Mouse (Mus musculus): ENCODE measurements around the gene Srrm1. TPM values are rescaled to one million over a fixed set of nuclear protein-coding genes. Genes with fewer than 3 reads are reported as not detected.

Srrm1 gene
- 300 and 316 TPM in 2 replicates for polyA plus RNA-seq (2015; fragmentation: Nextera tagmentation; extraction: Ambion mirVana)

DNA sequence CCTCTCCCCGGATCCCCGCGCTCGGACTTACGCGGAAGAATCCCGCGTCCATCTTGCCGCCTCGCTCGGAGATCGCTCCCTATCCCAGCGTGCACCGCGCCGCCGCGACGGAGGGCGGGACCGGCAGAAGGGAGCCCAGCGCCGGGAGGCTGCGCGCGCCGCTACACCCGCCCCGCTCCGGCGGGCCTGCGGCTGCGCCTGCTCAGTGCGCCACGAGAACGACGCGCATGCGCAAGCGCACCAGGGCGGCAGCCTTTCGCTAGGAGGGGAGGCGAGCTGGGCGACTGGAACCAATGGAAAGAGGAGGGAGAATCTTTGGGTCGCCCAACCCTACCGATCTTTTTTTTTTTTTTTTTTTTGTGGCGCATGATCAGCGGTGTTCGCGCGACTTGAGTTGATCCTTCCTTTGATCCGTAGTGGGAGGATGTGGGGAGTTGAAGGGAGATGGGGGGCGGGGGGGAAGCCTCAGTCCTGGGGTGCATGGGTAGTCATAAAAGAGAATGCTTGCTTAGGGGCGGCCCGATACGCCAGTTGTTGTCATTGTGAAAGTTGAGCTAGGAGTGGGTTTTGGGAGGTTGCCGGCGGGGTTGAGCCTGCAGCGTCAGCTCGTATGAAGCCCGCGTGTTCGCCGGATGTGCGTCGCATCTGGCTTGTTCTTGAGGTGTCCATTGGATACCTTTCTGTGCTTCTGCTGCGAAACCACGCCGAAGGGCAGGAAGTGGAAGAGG, at the start of gene Srrm1:
Srrm1 (minus strand) TSS at position 256 of the 728 bp plus-strand sequence.
- H3K36me3 ChIP-seq, result peaks cover 22% of the 10 kb centered on the region
- peak; percentile 94 for ATAC-seq (ENCODE audit: insufficient number of reproducible peaks, insufficient read depth, low FRiP score, low TSS enrichment, low read depth)
- no peaks in the 10 kb centered on the region for H3K9me3 ChIP-seq
- H3K4me3 ChIP-seq, result peak within 1 kb of the TSS; percentile 98
- no peaks in the 10 kb centered on the region for H3K27me3 ChIP-seq
- H3K4me1 ChIP-seq, result peaks cover 20% of the 10 kb centered on the region
- peak within 1 kb of the TSS; percentile 81 for H3K4me2 ChIP-seq
- H3K9ac ChIP-seq, result peak within 1 kb of the TSS; percentile 99
- H3K27ac ChIP-seq, result peak within 1 kb of the TSS; percentile 98
- under 1% methylated on average over 69 of the region's 69 CpGs for WGBS

DNA sequence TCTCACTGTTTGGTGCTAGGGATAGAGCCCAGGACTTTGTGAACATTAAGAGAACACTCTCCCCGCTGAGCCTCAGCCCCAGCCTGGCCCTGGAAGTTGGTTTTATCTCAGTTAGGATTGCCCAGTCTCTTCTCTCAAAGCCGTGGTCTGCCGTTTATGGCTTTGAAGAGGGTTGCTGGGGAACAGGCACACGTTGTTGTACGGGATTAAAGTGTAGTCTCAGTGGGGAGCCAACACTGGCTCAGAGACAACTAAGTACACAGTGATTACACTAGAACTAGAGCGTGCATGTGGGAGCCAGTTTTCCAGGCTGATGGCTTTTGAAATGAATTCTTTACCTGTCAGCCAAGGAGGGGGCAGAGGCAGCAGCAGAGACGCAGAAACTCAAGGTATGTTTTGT, 48.8 kb upstream of the Srrm1 start:
- H3K4me1 ChIP-seq, result peaks cover 13% of the 10 kb centered on the region
- H3K4me3 ChIP-seq, result no peak overlapping the region
- no peak overlapping the region for H3K27ac ChIP-seq
- ATAC-seq (ENCODE audit: insufficient number of reproducible peaks, insufficient read depth, low FRiP score, low TSS enrichment, low read depth), result no peak
- WGBS, result 35% methylated on average over 7 of the region's 7 CpGs
- no peak overlapping the region for H3K4me2 ChIP-seq
- no peak overlapping the region for H3K9ac ChIP-seq
- H3K9me3 ChIP-seq, result no peaks in the 10 kb centered on the region
- H3K27me3 ChIP-seq, result peaks cover 29% of the 10 kb centered on the region
- H3K36me3 ChIP-seq, result no peaks in the 10 kb centered on the region

DNA sequence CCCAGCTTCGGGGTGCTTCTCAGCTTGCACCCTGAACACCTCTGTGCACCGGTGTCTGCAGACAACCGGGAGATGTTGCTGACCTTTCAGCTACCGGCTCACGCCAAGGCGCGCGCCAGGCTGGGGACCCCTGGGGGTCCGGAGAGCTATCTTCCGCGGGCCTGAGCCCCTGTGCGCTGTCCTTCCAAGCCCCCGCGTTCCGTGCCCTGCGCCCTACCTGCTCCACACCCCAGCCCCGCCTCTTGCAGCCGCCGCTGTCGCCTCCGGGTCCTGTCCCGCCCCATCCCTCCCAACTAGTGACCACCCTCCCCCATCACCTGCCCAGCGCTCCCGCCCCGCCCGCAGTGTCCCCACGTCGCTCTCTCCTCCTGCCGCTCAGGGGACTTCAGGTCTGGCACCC, 44.9 kb upstream of the Srrm1 start, which contains the start of gene Ncmap:
Ncmap (minus strand) TSS at position 237 of the 400 bp plus-strand sequence.
- Histone ChIP-seq H3K9ac (peak within 1 kb of the TSS; percentile 69), H3K4me1 (peaks cover 15% of the 10 kb centered on the region), H3K27ac (no peak within 1 kb of the TSS), H3K27me3 (peaks cover 40% of the 10 kb centered on the region), H3K9me3 (no peaks in the 10 kb centered on the region), H3K4me3 (peak within 1 kb of the TSS; percentile 48), H3K4me2 (peak within 1 kb of the TSS; percentile 85), H3K36me3 (no peaks in the 10 kb centered on the region)
- no peak for ATAC-seq (ENCODE audit: insufficient number of reproducible peaks, insufficient read depth, low FRiP score, low TSS enrichment, low read depth)
- under 1% methylated on average over 29 of the region's 29 CpGs for WGBS

DNA sequence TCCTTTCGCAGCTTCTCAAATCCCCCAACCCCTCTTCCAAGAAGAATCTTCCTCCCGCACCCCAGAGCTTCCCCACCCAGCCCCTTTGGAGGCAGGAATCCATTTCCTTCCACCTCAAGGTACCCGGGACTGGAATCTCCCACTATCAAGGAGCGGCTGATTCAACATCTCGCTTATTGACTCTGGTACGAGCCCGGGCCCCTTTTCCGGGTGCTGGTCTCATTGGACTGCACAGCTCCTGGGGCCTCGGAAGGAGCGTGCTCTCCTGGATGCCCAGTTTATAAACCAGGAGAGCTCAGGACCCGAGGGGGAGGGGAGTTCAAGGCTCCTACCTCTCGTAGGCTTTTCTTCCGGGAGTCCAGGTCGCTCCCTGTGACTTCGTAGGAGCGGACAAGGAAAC, 44.4 kb upstream of the Srrm1 start:
- H3K27me3 ChIP-seq, result peaks cover 40% of the 10 kb centered on the region
- 4% methylated on average over 16 of the region's 16 CpGs for WGBS

DNA sequence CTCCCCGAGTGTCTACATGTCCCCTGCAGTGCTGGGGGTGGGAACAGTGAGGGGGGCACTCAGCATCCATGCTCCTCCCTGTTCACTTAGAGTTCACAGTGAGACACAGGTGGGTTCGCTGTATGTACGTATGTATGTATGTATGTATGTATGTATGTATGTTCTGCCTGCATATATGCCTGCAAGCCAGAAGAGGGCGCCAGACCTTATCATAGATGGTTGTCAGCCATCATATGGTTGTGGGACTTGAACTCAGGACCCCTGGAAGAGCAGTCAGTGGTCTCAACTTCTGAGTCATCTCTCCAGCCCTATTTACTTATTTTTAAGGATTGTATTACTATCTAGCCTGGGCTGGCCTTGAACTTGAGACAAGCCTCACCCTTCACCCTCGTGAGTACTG, 43.2 kb upstream of the Srrm1 start:
- WGBS, result 88% methylated on average over 5 of the region's 5 CpGs
- H3K9ac ChIP-seq, result no peak overlapping the region

More for the DNA sequence above, 44.4 kb upstream of the Srrm1 start:
- Histone ChIP-seq H3K4me1 (peaks cover 15% of the 10 kb centered on the region), H3K27ac (no peak overlapping the region), H3K36me3 (no peaks in the 10 kb centered on the region), H3K4me3 (peak overlapping the region; percentile 48), H3K9ac (peak overlapping the region; percentile 69), H3K4me2 (peak overlapping the region; percentile 85), H3K9me3 (no peaks in the 10 kb centered on the region)
- ATAC-seq (ENCODE audit: insufficient number of reproducible peaks, insufficient read depth, low FRiP score, low TSS enrichment, low read depth), result no peak

DNA sequence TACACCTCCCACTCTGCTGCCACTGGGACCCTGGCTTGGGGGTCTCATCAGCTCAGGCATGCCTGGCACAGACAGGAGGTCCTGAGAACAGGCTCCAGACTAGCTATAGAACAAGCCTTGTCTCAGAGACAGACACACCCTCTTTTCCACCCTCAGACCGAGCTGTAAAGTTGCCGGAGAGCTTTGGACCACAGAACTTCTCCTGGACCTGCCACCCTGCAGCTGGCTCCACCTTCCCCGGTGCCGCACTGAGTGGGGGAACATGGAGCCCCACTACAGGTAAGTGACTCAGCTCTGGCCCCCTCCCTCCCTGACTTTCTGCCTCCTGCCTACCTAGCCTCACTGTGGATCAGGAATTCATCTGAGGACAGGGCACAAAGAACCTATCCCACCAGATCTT, 42.3 kb upstream of the Srrm1 start:
- Histone ChIP-seq H3K27ac (no peak overlapping the region), H3K9me3 (no peaks in the 10 kb centered on the region), H3K4me1 (peaks cover 15% of the 10 kb centered on the region), H3K4me2 (no peak overlapping the region), H3K9ac (no peak overlapping the region), H3K27me3 (peaks cover 40% of the 10 kb centered on the region), H3K4me3 (no peak overlapping the region), H3K36me3 (no peaks in the 10 kb centered on the region)
- ATAC-seq (ENCODE audit: insufficient number of reproducible peaks, insufficient read depth, low FRiP score, low TSS enrichment, low read depth), result no peak
- WGBS, result 79% methylated on average over 4 of the region's 4 CpGs

More for the DNA sequence above, 43.2 kb upstream of the Srrm1 start:
- H3K27ac ChIP-seq, result no peak overlapping the region
- peaks cover 40% of the 10 kb centered on the region for H3K27me3 ChIP-seq
- ATAC-seq (ENCODE audit: insufficient number of reproducible peaks, insufficient read depth, low FRiP score, low TSS enrichment, low read depth), result no peak
- H3K4me3 ChIP-seq, result no peak overlapping the region
- no peaks in the 10 kb centered on the region for H3K36me3 ChIP-seq
- H3K9me3 ChIP-seq, result no peaks in the 10 kb centered on the region
- peaks cover 15% of the 10 kb centered on the region for H3K4me1 ChIP-seq
- no peak overlapping the region for H3K4me2 ChIP-seq

DNA sequence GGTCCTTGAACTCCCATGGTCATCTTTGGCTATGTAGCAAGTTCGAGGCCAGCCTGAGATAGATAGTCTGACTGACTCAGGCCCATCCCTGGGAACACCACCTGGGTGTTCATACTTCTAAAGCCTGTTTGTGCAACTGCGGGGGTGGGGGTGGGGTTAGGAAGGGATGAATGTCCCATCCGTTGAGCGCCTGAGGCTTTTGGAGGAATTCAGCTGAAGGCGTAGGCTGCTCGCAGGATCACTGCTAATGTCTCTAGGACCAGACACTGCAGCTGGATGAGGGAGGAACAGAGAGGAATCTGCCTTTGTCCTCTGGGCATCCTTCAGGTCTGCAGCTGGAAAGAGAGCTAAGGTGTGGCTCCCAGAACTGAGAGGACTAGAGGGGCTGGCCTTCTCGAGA, 41.5 kb upstream of the Srrm1 start:
- Histone ChIP-seq H3K27me3 (peaks cover 38% of the 10 kb centered on the region), H3K4me2 (no peak overlapping the region), H3K4me3 (no peak overlapping the region), H3K27ac (no peak overlapping the region), H3K9me3 (no peaks in the 10 kb centered on the region), H3K36me3 (no peaks in the 10 kb centered on the region), H3K9ac (no peak overlapping the region), H3K4me1 (peaks cover 15% of the 10 kb centered on the region)
- ATAC-seq (ENCODE audit: insufficient number of reproducible peaks, insufficient read depth, low FRiP score, low TSS enrichment, low read depth), result no peak
- WGBS, result 75% methylated on average over 7 of the region's 7 CpGs

DNA sequence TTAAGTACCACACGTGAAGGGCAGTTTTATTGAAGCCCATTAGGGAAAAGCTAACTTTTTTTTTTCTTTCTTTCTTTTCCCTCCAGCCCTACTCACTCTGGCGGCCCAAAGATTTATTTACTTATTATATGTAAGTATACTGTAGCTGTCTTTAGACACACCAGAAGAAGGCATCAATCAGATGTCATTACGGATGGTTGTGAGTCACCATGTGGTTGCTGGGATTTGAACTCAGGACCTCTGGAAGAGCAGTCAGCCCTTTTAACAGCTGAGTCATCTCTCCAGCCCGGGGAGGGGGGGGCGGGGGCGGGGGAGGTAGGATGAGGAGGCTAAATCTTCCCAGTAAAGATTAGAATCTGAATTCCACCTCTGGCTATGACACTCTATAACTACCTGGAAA, 40.3 kb upstream of the Srrm1 start:
- Histone ChIP-seq H3K9me3 (no peaks in the 10 kb centered on the region), H3K36me3 (no peaks in the 10 kb centered on the region), H3K9ac (no peak overlapping the region), H3K4me1 (peaks cover 14% of the 10 kb centered on the region), H3K27me3 (peaks cover 25% of the 10 kb centered on the region), H3K27ac (no peak overlapping the region), H3K4me2 (no peak overlapping the region), H3K4me3 (no peak overlapping the region)
- WGBS, result 72% methylated on average over 6 of the region's 6 CpGs
- no peak for ATAC-seq (ENCODE audit: insufficient number of reproducible peaks, insufficient read depth, low FRiP score, low TSS enrichment, low read depth)

DNA sequence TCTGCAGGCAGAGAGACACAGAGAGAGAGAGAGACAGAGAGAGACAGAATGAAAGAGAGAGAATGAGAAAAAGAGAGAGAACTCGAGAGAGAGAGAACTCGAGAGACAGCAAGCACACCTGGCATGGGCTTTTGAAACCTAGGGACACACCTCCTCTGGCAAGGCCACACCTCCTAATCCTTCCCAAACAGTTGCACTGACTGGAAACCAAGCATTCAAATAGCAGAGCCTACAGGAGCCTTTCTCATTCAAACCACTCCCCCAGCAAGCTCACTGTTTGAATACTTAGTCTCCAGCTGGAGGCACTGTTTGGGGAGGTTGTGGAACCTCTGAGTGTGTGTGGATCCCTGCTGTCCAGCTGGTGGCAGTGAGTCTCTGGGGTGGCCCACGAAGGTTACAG, 39.7 kb upstream of the Srrm1 start:
- Histone ChIP-seq H3K9me3 (no peaks in the 10 kb centered on the region), H3K4me3 (no peak overlapping the region), H3K9ac (no peak overlapping the region), H3K36me3 (no peaks in the 10 kb centered on the region), H3K27ac (no peak overlapping the region), H3K4me1 (peaks cover 8% of the 10 kb centered on the region), H3K27me3 (peaks cover 20% of the 10 kb centered on the region), H3K4me2 (no peak overlapping the region)
- no peak for ATAC-seq (ENCODE audit: insufficient number of reproducible peaks, insufficient read depth, low FRiP score, low TSS enrichment, low read depth)
- WGBS, result 73% methylated on average over 3 of the region's 3 CpGs

DNA sequence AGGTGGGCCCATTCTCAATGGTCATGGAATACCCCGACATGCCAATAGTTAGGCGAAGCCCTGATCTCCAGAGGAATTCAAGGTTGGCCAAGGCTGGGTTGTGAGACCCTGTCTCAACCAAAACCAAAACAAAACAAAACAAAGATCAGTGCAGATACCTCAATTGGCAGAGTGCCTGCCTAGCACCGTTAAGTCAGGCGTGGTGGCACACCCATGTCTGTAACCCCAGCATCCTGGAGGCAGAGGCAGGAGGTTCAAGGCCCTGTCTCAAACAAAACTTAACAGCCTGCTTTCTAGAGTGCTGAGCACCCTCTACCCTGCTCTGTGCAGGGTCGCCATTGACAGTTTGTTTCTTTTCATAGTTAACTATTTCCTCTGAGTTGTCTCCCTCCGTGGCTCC, 37.9 kb upstream of the Srrm1 start:
- Histone ChIP-seq H3K4me3 (no peak overlapping the region), H3K27me3 (peaks cover 2% of the 10 kb centered on the region), H3K4me2 (no peak overlapping the region), H3K36me3 (no peaks in the 10 kb centered on the region), H3K9me3 (no peaks in the 10 kb centered on the region), H3K27ac (no peak overlapping the region), H3K9ac (no peak overlapping the region), H3K4me1 (peaks cover 2% of the 10 kb centered on the region; the same call in 1 of the 2 replicates)
- no peak for ATAC-seq (ENCODE audit: insufficient number of reproducible peaks, insufficient read depth, low FRiP score, low TSS enrichment, low read depth)
- 69% methylated on average over 6 of the region's 6 CpGs for WGBS

DNA sequence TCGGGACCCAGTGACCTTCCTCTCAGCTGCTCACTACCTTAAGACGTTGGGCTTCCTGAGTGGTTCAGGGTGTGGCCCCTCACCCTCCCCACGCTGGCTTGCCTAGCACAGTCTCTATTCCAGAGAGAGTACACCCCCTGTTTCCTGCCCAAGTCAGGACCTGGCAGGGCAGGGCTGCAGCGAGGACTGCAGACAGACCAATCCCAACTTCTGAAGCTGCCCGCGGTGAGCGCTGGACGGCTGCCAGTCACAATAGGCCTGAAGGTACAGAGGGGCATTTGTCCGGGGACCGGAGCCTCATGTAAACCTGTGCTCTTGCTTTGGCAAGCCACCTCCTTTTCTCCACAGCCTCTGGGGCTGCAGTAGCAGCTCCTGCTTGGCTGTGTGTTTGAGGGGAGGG, 32.5 kb upstream of the Srrm1 start:
- 0 out of 2 replicates have a peak overlapping the region, but pooled peaks have one; percentile 36 for H3K9ac ChIP-seq
- no peaks in the 10 kb centered on the region for H3K36me3 ChIP-seq
- WGBS, result 32% methylated on average over 10 of the region's 10 CpGs
- H3K4me1 ChIP-seq, result peaks cover 25% of the 10 kb centered on the region
- H3K27ac ChIP-seq, result no peak overlapping the region
- H3K4me3 ChIP-seq, result no peak overlapping the region
- H3K27me3 ChIP-seq, result 0 out of 2 replicates have a peak, but pooled peaks cover 5% of the 10 kb centered on the region
- peak overlapping the region; percentile 20; the same call in 1 of the 2 replicates for H3K4me2 ChIP-seq
- no peaks in the 10 kb centered on the region for H3K9me3 ChIP-seq
- 0 out of 2 replicates have a peak, but pooled peaks have one; percentile 33 for ATAC-seq (ENCODE audit: insufficient number of reproducible peaks, insufficient read depth, low FRiP score, low TSS enrichment, low read depth)

DNA sequence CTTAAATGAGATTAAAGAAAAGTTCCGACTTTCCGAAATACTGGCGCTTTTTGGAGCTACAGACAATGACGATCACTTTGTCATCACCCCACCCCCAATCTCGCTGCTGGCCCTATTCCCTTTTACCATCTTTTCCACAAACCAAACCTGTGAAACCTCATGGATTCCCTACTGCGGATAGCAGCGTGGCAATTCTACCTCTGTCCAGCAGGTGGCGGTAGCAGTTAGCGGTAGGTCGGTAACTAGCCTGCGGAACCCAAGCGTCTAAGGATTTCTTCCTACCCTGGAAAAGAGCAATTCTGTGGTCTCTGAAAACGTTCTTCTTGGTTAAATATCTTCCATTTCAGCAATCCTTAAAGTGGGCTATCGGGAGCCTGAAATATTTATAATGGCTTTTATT, 29.2 kb upstream of the Srrm1 start:
- no peaks in the 10 kb centered on the region for H3K36me3 ChIP-seq
- H3K4me1 ChIP-seq, result peaks cover 25% of the 10 kb centered on the region
- H3K4me2 ChIP-seq, result no peak overlapping the region
- H3K9me3 ChIP-seq, result no peaks in the 10 kb centered on the region
- no peak for ATAC-seq (ENCODE audit: insufficient number of reproducible peaks, insufficient read depth, low FRiP score, low TSS enrichment, low read depth)
- 0 out of 2 replicates have a peak, but pooled peaks cover 5% of the 10 kb centered on the region for H3K27me3 ChIP-seq
- no peak overlapping the region for H3K27ac ChIP-seq
- H3K4me3 ChIP-seq, result no peak overlapping the region
- 4% methylated on average over 14 of the region's 14 CpGs for WGBS
- H3K9ac ChIP-seq, result no peak overlapping the region
